Mouse (Mus musculus) cerebellum, postnatal 36 days (tissue): Measurements from ENCODE around the gene Tnfrsf8.

Experiments
- DNase-seq, 2 experiments: peaks; one replicate each; pipeline ENCODE4 v3.0.0; 2021 to 2022; ENCODE audit warnings: mixed read lengths in 2 of 2

The Tnfrsf8 gene

DNA sequence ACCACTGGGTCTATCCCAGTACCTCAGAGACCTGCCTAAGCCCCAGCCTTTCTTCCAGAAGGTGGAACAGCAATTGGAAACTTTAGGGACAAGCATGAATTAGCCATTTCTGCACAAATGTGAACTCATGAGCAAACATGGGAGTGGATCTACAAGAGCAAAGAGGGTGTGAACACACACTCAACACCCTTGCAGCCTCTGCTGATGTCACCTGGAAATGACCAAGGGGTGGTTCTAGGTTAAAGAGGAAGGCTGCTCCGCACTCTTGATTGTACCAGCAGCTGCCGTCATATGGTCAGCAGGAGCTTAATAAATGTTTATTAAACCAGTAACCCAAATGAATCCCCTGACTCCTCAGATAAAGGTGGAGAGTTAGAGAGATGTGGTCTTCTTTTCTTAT is 84.3 kb downstream of the Tnfrsf8 start:
- no peak for DNase-seq

DNA sequence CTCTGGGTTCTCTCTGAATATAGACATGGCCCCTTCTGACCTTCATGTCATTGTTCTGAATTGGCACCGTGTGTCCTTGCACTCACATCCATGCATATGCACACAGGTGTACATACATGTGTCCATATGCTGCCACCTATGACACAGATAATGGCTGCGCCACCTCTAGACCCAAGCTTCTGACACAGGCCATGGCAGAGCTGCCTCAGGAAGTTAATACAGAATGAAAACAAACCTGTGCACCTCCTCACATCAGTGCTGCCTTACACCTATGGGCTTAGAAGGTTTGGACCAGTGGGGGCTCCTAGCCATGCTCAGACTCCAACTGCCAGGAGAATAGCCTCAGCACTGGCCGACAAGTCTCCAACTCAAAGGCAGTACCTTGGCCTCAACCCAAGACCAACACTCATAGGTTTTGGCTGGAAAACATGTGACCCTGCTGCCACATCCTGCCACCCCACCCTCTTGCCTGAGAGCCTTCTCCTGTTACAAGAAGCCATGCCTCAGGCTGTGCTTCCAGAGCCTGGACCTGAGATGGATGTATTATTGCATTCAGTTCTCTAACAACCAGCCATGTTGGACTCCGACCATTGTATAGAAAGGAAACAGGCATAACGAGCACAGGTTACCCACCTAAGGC is 85.3 kb downstream of the Tnfrsf8 start:
- DNase-seq, result no peak

DNA sequence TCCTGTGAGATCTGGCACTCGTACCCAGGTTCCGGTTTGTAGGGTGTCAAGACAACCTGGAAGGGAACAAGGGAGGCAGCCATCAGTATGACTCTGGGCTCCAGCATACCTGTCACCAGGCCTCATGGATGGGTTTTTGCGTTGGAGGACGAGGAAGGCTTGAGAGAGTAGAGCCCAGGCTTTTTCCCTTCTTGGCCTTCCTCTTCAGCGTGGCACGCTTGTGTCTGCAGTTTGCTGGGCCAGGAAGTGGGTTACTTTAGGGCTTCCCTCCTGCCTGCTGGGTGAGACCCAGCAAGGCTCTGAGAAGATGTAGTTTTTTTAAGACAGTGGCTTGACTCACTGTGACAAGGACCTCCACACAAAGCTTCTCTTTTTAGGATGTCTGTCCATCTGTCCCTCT is 85.9 kb downstream of the Tnfrsf8 start:
- no peak for DNase-seq

DNA sequence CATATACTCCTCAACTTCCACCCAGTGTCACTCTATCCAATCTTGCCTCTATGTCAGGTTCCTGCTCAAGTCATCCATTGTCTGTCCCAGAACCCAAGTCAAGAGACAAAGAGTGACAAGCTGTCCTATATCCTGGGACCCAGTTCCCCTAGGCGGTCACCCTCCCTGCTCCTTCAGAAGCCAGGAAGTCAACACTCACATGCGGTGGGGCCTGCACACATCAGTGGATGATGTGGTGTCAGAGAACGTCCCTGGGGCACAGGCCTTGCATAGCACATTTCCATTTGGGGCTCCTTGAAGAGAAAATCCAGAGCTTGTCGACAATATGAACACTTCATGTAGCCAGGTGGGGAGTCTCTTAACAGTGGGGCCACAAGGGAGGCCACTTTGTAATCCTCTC is 90.4 kb downstream of the Tnfrsf8 start:
- DNase-seq, result no peak

DNA sequence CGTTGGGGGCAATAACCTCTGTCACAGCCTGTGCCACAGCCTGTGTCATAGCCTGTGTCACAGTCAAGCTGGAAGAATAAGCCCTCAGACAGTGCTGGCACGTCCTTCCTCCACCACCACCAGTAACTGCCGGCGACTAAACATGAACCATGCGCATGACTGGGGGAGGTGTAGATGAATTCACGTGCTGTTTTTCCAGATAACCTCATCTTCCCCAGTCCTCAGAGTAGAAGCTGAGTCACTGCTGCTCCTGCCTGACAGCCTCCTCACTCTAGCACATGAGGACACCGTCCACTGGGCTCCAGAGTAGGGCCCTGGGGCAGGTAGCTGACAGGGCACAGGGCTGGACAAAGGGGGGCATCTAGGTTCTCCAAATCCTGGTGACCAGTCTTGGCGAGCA is 92.9 kb downstream of the Tnfrsf8 start:
- DNase-seq, result no peak

DNA sequence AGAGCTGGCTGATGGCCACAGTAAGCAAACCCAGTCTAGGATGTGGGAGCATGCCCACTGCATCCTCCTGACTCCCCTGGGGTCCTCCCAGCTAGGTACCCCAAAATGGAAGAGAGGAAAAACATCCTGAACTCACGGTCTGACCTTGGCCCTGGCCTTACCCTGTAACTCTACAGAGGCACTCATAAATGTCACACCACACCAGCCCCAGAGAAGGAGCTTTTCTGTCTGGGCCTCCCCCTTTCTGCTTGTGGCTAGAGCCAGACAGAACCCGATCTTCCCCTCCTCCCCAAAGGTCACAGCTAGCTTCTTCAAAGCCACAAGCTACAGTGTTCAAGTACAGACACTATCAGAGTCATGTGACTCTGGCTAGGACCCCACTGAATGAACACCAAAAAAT is 93.6 kb downstream of the Tnfrsf8 start:
- no peak for DNase-seq

DNA sequence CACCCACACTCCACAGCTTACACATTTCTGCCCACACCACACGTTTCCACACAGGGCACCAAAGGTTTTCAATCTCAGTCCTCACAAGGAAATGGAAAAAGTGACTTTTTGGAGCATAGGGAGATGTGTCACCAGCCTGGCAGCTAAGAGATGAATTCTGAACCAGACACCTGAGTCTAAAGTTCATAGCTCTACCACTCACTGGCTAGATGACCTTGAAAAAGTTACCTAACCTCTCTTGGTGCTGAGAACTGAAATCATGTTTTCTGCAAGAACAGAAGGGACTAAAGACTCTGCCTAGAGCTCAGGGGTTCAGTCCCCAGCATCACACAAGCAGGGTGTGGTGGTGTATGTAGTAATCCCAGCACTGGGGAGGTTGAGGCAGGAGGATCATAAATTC is 95.0 kb downstream of the Tnfrsf8 start:
- DNase-seq, result no peak

DNA sequence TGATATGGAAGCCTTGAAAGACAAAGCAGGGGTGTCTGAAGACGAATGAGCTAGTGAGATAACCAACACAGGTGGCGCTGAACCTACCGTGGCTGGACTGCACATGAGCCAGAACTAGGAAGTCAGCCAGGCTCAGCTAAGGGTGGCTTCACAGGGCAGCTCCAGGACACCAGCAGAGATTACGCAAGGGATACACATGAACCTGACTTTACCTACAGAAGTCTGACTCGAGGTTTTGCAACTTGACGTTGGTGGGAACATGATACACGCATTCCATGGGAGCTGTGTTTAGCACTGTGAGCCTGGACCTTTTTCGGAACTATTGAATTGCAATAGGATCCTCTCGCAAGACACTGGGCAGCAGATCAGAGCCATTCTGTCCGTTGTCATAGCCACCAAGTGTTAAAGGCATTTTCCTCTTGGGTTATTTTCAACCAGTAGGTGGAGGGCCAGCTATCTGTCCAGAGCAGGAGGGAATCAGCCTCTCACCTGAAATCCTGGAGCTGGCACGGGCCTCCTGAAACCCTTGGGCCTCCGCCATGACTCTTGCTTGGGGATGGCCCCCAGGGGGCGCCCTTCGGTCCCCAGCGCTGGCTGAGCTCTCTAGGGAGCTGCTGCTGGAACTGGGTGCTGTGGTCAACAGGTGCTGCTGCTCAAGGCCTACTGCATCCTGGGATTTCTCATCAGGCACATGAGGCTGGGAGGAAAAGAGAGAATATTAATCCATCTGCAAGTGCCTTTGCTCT is 95.6 kb downstream of the Tnfrsf8 start:
- DNase-seq, result peak in 1 of 2 experiments; percentile 9

DNA sequence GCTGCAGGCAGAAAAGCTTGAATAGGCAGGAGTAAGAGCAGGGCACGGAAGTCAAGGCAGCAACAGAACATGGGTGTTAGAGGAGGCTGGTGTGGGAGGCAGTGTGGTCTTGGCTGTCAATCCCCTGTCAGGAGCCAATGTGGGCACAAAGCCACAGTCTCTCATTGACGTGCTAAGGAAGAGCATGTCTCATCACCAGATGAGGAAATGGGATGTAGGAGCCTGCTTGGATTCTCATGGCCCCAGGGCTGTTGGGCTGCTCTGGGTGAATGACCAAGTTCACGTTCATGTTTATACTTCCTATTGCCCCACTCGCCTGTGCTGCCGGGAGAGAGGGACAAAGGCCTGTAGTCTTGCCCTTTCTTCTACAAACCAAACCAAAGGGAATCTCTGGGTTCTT is 97.1 kb downstream of the Tnfrsf8 start:
- no peak for DNase-seq
